In genomic region chr4:133292405-133292804, GRCm38 (mm10) we compare ENCODE assay signal across 12 mouse cellular contexts. TPM values are rescaled to one million over a fixed set of nuclear protein-coding genes. Genes with fewer than 3 reads are reported as not detected.
DNase-seq lines count a peak whose midpoint lies in the region; ATAC-seq lines count a peak whose summit lies in the region.
"Had no signal": no experiment of that assay in that cellular context is flagged by ENCODE, and none has a peak within 500 bp of the region (broad histone marks: within the 10 kb centered on the region; RNA-seq: fewer than 3 reads in every experiment).

No protein-coding gene starts in this region.

- peak overlapping the region; percentile 7; the same call in 1 of the 2 replicates for H3K9ac ChIP-seq in kidney, embryonic 14.5 days (ENCODE audit: low read depth, low read length)
- H3K9ac ChIP-seq in stomach, embryonic 15.5 days = no peak overlapping the region
- H3K9ac ChIP-seq: lung, embryonic 15.5 days had no signal

- no peaks in the 10 kb centered on the region for H3K27me3 ChIP-seq in kidney, embryonic 14.5 days (ENCODE audit: control insufficient read depth, insufficient read depth, low read length)
- H3K27me3 ChIP-seq in stomach, embryonic 15.5 days (replicated peaks) = no peaks in the 10 kb centered on the region
- H3K27me3 ChIP-seq: lung, embryonic 15.5 days had no signal

- WGBS in kidney, embryonic 14.5 days = 58% methylated on average over 4 of the region's 4 CpGs
- 67% methylated on average over 4 of the region's 4 CpGs for WGBS in stomach, embryonic 15.5 days

- H3K9me3 ChIP-seq in kidney, embryonic 14.5 days (ENCODE audit: control insufficient read depth, low read length) = no peaks in the 10 kb centered on the region
- no peaks in the 10 kb centered on the region for H3K9me3 ChIP-seq in stomach, embryonic 15.5 days
- H3K9me3 ChIP-seq: lung, embryonic 15.5 days had no signal

- H3K4me1 ChIP-seq in kidney, embryonic 14.5 days (ENCODE audit: control insufficient read depth, insufficient read depth, low read length) = peaks cover 25% of the 10 kb centered on the region
- peaks cover 10% of the 10 kb centered on the region; the same call in 1 of the 2 replicates for H3K4me1 ChIP-seq in stomach, embryonic 15.5 days

- ATAC-seq in kidney, embryonic 14.5 days (ENCODE audit: low FRiP score, low TSS enrichment) = peak; percentile 9; the same call in 1 of the 2 replicates
- no peak for ATAC-seq in stomach, embryonic 15.5 days (ENCODE audit: insufficient read depth, low FRiP score, low read depth)

- H3K4me3 ChIP-seq in kidney, embryonic 14.5 days (ENCODE audit: low read length) = no peak overlapping the region
- no peak overlapping the region for H3K4me3 ChIP-seq in stomach, embryonic 15.5 days (replicated peaks)
- H3K4me3 ChIP-seq: lung, embryonic 15.5 days had no signal

- peak; percentile 19 for DNase-seq in embryo, embryonic 10 days (ENCODE audit: low spot score)
- no peak for DNase-seq in embryo, embryonic 11 days
- no peak for DNase-seq in kidney, adult 8-10 months
- DNase-seq in thymus, postnatal 4 days = peak; percentile 43
- DNase-seq in thymus, postnatal 0 days (ENCODE audit: low spot score) = no peak
- DNase-seq in layer of hippocampus, postnatal 36 days = no peak
- DNase-seq: cerebellum, adult 9-11 months; heart, adult 11 months; kidney, adult 2 months had no signal

- H3K27ac ChIP-seq in kidney, embryonic 14.5 days (ENCODE audit: low read depth, low read length) = peak overlapping the region; percentile 51
- peak overlapping the region; percentile 26; the same call in 1 of the 2 replicates for H3K27ac ChIP-seq in stomach, embryonic 15.5 days
- H3K27ac ChIP-seq: lung, embryonic 15.5 days had no signal

- H3K4me2 ChIP-seq in kidney, embryonic 14.5 days (replicated peaks; ENCODE audit: low read depth, low read length) = no peak overlapping the region
- no peak overlapping the region for H3K4me2 ChIP-seq in stomach, embryonic 15.5 days
- H3K4me2 ChIP-seq: lung, embryonic 15.5 days had no signal

- peaks cover 15% of the 10 kb centered on the region; the same call in 1 of the 2 replicates for H3K36me3 ChIP-seq in kidney, embryonic 14.5 days (ENCODE audit: control insufficient read depth, insufficient read depth, low read length)
- H3K36me3 ChIP-seq in stomach, embryonic 15.5 days = 0 out of 2 replicates have a peak, but pooled peaks cover 13% of the 10 kb centered on the region

RNA-seq across cellular contexts. Expression of gene Tmem222, which starts 14.8 kb away (rescaled TPM):
- 74.9 and 87.9 TPM in 2 replicates for polyA plus RNA-seq in kidney, embryonic 14.5 days (2014; fragmentation: Nextera tagmentation; extraction: Ambion mirVana)
- 93.2 and 94.0 TPM in 2 replicates for polyA plus RNA-seq in thymus, postnatal 0 days (2015; fragmentation: Nextera tagmentation; extraction: Ambion mirVana)
- polyA plus RNA-seq in stomach, embryonic 15.5 days (2015; fragmentation: Nextera tagmentation; extraction: Ambion mirVana) = 73.6 and 74.2 TPM in 2 replicates
- 10 to 100 TPM; 85.0 to 92.1 TPM for total RNA-seq in layer of hippocampus, postnatal 36 days (2021)

RNA-seq across cellular contexts. Expression of gene Sytl1, which starts 29.5 kb away (rescaled TPM):
- 0.70 and 1.1 TPM in 2 replicates for polyA plus RNA-seq in kidney, embryonic 14.5 days (2014; fragmentation: Nextera tagmentation; extraction: Ambion mirVana)
- polyA plus RNA-seq in thymus, postnatal 0 days (2015; fragmentation: Nextera tagmentation; extraction: Ambion mirVana) = 34.2 and 34.8 TPM in 2 replicates
- polyA plus RNA-seq in stomach, embryonic 15.5 days (2015; fragmentation: Nextera tagmentation; extraction: Ambion mirVana) = 17.0 and 29.0 TPM in 2 replicates
- total RNA-seq in layer of hippocampus, postnatal 36 days (2021) = under 1 TPM; 0.70 to 0.99 TPM

RNA-seq across cellular contexts. Expression of gene Map3k6, which starts 51.8 kb away (rescaled TPM):
- 2.8 and 4.1 TPM in 2 replicates for polyA plus RNA-seq in kidney, embryonic 14.5 days (2014; fragmentation: Nextera tagmentation; extraction: Ambion mirVana)
- 2.2 and 2.6 TPM in 2 replicates for polyA plus RNA-seq in thymus, postnatal 0 days (2015; fragmentation: Nextera tagmentation; extraction: Ambion mirVana)
- polyA plus RNA-seq in stomach, embryonic 15.5 days (2015; fragmentation: Nextera tagmentation; extraction: Ambion mirVana) = 5.0 and 8.6 TPM in 2 replicates
- 1 to 10 TPM; 3.9 to 5.9 TPM for total RNA-seq in layer of hippocampus, postnatal 36 days (2021)

Comparison
In these comparisons a context has a peak if more than half of its experiments do, and no peak if none do; other contexts are left out.
1. DNase-seq: peak in embryo, embryonic 10 days (single experiment) and thymus, postnatal 4 days (single experiment); none in embryo, embryonic 11 days (single experiment), kidney, adult 8-10 months (0 of 2), thymus, postnatal 0 days (single experiment) and layer of hippocampus, postnatal 36 days (0 of 2).